Mouse (Mus musculus): ENCODE results near the gene Trnau1ap. TPM values are rescaled to one million over a fixed set of nuclear protein-coding genes. Genes with fewer than 3 reads are reported as not detected.

Gene Trnau1ap
- polyA plus RNA-seq (2017; shearing (Covaris generic)), result 55.5 TPM

DNA sequence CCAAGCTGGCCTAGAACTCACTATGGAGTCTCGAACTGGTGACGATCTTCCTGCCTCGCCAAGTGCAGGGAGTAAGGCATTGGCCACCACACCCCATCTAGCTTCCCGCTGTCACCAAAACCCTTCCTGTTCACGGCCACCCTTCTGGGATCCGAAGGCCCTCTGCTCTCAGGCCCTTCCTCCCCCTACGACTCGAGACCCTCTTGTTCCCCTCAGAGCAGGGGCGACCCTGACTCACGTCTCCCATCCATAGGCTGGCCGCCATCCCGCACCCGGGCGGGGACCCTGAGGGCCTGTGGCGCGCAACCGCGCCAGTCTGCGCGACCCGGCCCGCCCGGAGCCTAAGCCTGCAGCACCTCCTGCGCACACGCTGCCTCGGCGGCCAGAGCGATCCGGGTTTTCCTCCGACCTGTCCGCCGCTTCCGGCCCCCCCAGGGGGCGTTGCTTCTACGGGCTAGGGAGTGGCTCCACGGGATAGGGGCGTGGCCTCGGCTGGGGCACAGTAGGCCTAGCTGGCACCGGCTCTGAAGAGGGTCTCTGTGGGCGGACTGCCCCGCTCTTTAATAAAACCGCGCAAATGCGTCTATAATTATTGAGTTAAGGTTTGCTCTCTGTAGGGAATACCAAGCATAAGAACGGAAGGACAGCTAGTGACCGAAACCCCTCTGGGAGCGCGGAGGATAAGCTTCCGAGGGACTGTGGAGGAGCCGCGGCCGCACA, at the start of gene Trnau1ap:
TSS of gene Trnau1ap (minus strand) at position 424 of the 720 bp plus-strand sequence.

DNA sequence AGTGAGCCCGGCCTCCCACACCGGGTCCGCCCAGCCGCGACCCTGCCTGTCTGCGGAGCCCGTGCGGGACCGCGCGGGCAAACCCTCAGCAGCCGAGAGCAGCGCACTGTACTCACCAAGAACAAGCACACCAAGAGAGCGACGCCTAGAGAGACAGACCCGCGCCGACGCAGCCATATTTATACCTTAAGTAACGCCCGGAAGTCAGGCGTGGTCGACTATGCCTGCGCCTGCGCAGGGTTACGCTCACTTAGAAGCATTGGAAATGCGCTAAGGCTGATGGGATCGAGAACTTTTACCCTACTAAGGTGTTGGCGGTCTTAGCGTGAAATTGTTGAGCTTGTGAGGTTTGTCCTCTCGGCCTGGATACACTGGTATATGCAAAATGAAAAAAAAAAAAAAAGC, 24.1 kb upstream of the Trnau1ap start, which contains the start of gene Rcc1:
TSS of gene Rcc1 (minus strand) at position 125 of the 405 bp plus-strand sequence.

DNA sequence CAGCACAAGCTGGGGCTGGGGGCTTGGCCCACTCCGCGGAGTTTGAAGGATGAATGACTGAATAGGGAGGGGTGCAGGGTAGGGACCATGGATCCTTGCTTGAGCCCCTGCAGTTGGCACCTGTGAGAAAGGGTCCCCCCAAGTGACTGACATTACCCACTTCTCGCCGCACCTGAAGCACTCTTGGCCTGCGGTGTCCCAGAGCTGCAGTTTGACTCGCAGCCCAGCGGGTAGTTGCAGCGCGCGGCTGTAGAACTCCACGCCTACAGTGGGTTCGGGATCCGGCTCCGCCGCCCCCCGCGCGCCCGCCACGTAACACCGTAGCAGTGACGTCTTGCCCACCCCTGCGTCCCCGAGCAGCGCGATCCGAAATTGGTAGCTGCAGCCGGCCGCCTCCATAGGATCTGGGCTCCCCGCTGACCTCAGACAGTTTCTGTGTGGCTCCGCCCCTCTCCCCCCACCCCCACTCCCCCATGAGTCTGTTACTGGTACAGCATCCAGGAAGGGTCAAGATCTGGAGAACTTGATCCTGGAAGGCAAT, 26.3 kb downstream of the Trnau1ap start, which contains the start of gene Rab42:
TSS of gene Rab42 (minus strand) at position 447 of the 541 bp plus-strand sequence.

DNA sequence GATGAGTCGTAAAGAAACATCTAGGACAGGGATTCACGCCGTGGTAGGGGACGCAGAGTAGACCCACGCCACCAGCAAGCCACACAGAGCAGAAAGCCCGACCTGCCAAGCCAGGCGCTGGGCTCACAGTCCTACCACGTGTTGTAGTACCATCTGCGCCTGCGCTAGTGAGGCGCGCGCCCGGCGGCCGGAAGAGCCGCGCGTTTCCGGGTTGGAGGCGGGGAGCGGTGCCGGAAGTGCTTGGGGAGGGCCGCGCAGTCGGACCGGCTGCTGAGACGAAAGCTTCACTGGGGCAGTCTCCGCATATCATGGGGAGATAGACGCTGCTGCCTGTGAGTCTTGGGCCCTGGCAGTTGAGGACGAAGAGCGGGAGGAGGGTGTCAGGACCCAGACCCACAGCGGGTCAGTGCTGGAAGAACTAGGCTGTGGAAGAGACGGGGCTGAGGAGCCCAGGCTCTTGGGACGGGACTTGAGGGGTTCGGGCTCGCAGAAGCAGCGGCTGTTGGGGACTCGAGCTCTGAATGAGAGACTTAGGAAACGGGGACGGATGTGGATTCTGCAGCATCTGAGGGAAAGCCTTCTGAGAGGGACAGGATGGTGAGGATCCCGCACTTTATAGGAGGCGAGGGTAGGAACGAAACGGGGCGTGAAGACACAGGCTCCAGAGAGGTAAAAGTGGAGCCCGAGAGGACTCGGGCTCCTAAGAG, 55.0 kb downstream of the Trnau1ap start, which contains the start of gene Taf12:
TSS of gene Taf12 (plus strand) at position 220 of the 707 bp plus-strand sequence.

Other genes with a start within 250 kb of the Trnau1ap start
- 0.07 TPM for gene Oprd1, start 185.1 kb downstream of the Trnau1ap start, polyA plus RNA-seq (2017; shearing (Covaris generic))
- 128 TPM for gene Ythdf2, start 117.2 kb downstream of the Trnau1ap start, polyA plus RNA-seq (2017; shearing (Covaris generic))
- gene Gmeb1, start 67.9 kb downstream of the Trnau1ap start, polyA plus RNA-seq (2017; shearing (Covaris generic)), result 5.5 TPM
- gene Taf12, start 55.2 kb downstream of the Trnau1ap start, polyA plus RNA-seq (2017; shearing (Covaris generic)), result 97.0 TPM
- 0.39 TPM for gene Rab42, start 26.2 kb downstream of the Trnau1ap start, polyA plus RNA-seq (2017; shearing (Covaris generic))
- 37.0 TPM for gene Rcc1, start 24.1 kb upstream of the Trnau1ap start, polyA plus RNA-seq (2017; shearing (Covaris generic))
- 3.7 TPM for gene Phactr4, start 93.0 kb upstream of the Trnau1ap start, polyA plus RNA-seq (2017; shearing (Covaris generic))
- gene Med18, start 134.4 kb upstream of the Trnau1ap start, polyA plus RNA-seq (2017; shearing (Covaris generic)), result 32.0 TPM
- gene Sesn2, start 181.0 kb upstream of the Trnau1ap start, polyA plus RNA-seq (2017; shearing (Covaris generic)), result 13.8 TPM
- gene Atpif1, start 204.1 kb upstream of the Trnau1ap start, polyA plus RNA-seq (2017; shearing (Covaris generic)), result 233 TPM
- 230 TPM for gene Dnajc8, start 206.0 kb upstream of the Trnau1ap start, polyA plus RNA-seq (2017; shearing (Covaris generic))
- gene Ptafr, start 234.5 kb upstream of the Trnau1ap start, polyA plus RNA-seq (2017; shearing (Covaris generic)), result 0.83 TPM